Mouse (Mus musculus) limb, embryonic 12.5 days (tissue): ENCODE measurements at regions not wholly inside any gene's neighbourhood (a gene's known extent, or its start where the extent isn't known, plus 50 kb on each side); places are given as distances from the start of the nearest gene placed in this dataset.
A peak's percentile ranks its signal among the peaks of the same experiment; 100 is the strongest.

Source experiments
- ATAC-seq: fragments of 200-750 bp; cut with Nextera tagmentation; 2 replicates; pipeline ENCODE4 v1.8.0; 2017; ENCODE audit warnings: low read depth, moderate TSS enrichment; ENCODE audit not compliant: insufficient number of reproducible peaks, insufficient read depth, low FRiP score, low TSS enrichment
- H3K27ac ChIP-seq: fragments of 300-500 bp; sonication (generic); 2 replicates; pipeline ENCODE4 v1.5.1; 2016; ENCODE audit warnings: mild to moderate bottlenecking, moderate library complexity
- H3K27me3 ChIP-seq: fragments of 300-500 bp; sonication (generic); 2 replicates; pipeline ENCODE4 v1.6.1; 2016; ENCODE audit warnings: mild to moderate bottlenecking, moderate library complexity
- H3K36me3 ChIP-seq: fragments of 300-500 bp; sonication (generic); 2 replicates; pipeline ENCODE4 v1.6.1; 2016; ENCODE audit warnings: mild to moderate bottlenecking, moderate library complexity
- H3K4me1 ChIP-seq: fragments of 300-500 bp; sonication (generic); replicated peaks from 2 replicates; pipeline ENCODE4 v1.6.1; 2016
- H3K4me2 ChIP-seq: fragments of 300-500 bp; sonication (generic); 2 replicates; pipeline ENCODE4 v1.6.1; 2016; ENCODE audit warnings: mild to moderate bottlenecking, moderate library complexity
- H3K4me3 ChIP-seq: fragments of 300-500 bp; sonication (generic); replicated peaks from 2 replicates; pipeline ENCODE4 v1.5.1; 2016; ENCODE audit warnings: mild to moderate bottlenecking
- H3K9ac ChIP-seq: fragments of 300-500 bp; sonication (generic); replicated peaks from 2 replicates; pipeline ENCODE4 v1.6.1; 2016; ENCODE audit warnings: mild to moderate bottlenecking, moderate library complexity
- H3K9me3 ChIP-seq: fragments of 300-500 bp; sonication (generic); 2 replicates; pipeline ENCODE4 v1.6.1; 2016; ENCODE audit warnings: mild to moderate bottlenecking, moderate library complexity
- WGBS: fragments of 180-500 bp; shearing (Covaris S2); methylation state at CpG from one replicate; pipeline ENCODE4 v1.1.7; 2016; 5-methylcytosine and 5-hydroxymethylcytosine counted together

DNA sequence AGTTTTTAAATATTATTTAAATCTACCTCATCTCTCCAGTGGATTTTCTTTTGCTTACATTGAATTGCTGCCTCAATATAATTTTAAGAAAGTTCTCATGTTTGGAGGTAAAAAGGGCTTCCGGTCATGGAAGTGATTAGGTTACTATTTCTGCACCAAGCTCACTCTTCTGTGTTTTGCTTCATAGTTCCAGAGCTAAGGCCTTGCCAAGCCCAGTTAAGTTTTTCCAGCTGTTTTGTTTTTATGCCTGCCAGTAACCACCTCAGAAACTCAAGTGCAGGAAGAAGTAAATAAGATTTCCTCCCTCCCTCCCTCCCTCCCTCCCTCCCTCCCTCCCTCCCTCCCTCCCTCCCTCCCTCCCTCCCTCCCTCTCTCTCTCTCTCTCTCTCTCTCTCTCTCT is 2466.1 kb downstream of the Poteg start:
- Histone ChIP-seq H3K4me3 (no peak overlapping the region), H3K9me3 (no peaks in the 10 kb centered on the region), H3K27ac (no peak overlapping the region), H3K4me2 (no peak overlapping the region), H3K4me1 (no peaks in the 10 kb centered on the region), H3K27me3 (no peaks in the 10 kb centered on the region), H3K36me3 (no peaks in the 10 kb centered on the region), H3K9ac (no peak overlapping the region)
- ATAC-seq: no peak
- 62% methylated on average over 1 of the region's 1 CpGs for WGBS

DNA sequence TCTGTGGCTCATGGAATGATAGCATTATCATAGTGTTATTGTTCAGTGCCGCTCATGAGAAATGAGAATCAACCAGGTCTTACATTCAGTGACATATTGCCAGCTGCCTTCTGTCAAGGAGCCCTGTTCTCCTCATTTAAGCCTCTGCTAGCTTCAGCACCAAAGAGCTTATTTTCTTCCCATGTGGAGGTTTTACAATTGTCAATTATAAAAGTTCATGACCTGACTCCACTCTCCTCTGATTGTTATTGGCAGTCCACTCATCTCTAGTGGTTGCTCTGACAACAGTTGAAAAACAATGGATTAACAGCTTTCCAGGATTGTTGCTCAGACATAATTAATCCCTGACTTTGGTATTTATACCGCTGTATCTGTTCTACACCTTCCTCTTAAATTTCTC is 2473.0 kb downstream of the Poteg start:
- H3K9ac ChIP-seq: no peak overlapping the region
- WGBS: 79% methylated on average over 2 of the region's 2 CpGs
- ATAC-seq: no peak
- H3K27me3 ChIP-seq: no peaks in the 10 kb centered on the region
- no peak overlapping the region for H3K4me3 ChIP-seq
- H3K27ac ChIP-seq: no peak overlapping the region
- no peaks in the 10 kb centered on the region for H3K4me1 ChIP-seq
- H3K4me2 ChIP-seq: no peak overlapping the region
- no peaks in the 10 kb centered on the region for H3K36me3 ChIP-seq
- no peaks in the 10 kb centered on the region for H3K9me3 ChIP-seq

DNA sequence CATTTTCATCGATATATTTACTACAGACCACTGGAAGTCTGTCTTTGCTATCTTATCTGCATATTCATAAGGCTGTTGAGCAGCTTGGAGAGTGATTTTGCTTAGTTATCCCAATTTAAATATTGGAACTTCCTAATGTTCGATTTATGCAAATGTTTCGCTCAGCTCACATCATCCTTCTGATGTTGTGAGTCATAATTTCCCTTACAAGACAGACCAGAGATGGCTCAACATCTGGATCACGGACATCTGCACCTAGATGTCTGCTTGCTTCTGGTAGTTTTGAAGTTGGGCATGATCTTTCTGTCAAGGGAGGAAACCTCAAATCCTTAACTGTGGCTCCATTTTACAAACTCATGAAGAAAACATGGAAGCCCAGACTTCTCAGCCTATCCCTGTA is 2480.8 kb downstream of the Poteg start:
- Histone ChIP-seq H3K9me3 (no peaks in the 10 kb centered on the region), H3K4me3 (no peak overlapping the region), H3K36me3 (no peaks in the 10 kb centered on the region), H3K4me1 (no peaks in the 10 kb centered on the region), H3K4me2 (no peak overlapping the region), H3K9ac (no peak overlapping the region), H3K27me3 (no peaks in the 10 kb centered on the region), H3K27ac (no peak overlapping the region)
- 89% methylated on average over 4 of the region's 4 CpGs for WGBS
- ATAC-seq: no peak

- Histone ChIP-seq H3K4me3 (no peak overlapping the region), H3K9me3 (no peaks in the 10 kb centered on the region), H3K36me3 (no peaks in the 10 kb centered on the region), H3K4me2 (no peak overlapping the region), H3K4me1 (no peaks in the 10 kb centered on the region), H3K27ac (no peak overlapping the region), H3K9ac (no peak overlapping the region), H3K27me3 (no peaks in the 10 kb centered on the region)
- 89% methylated on average over 2 of the region's 2 CpGs for whole genome bisulfite sequencing
- ATAC-seq: no peak
Measured at GRCm38 (mm10) chr8:29961322-29961721, 2513.9 kb downstream of the Poteg start.

DNA sequence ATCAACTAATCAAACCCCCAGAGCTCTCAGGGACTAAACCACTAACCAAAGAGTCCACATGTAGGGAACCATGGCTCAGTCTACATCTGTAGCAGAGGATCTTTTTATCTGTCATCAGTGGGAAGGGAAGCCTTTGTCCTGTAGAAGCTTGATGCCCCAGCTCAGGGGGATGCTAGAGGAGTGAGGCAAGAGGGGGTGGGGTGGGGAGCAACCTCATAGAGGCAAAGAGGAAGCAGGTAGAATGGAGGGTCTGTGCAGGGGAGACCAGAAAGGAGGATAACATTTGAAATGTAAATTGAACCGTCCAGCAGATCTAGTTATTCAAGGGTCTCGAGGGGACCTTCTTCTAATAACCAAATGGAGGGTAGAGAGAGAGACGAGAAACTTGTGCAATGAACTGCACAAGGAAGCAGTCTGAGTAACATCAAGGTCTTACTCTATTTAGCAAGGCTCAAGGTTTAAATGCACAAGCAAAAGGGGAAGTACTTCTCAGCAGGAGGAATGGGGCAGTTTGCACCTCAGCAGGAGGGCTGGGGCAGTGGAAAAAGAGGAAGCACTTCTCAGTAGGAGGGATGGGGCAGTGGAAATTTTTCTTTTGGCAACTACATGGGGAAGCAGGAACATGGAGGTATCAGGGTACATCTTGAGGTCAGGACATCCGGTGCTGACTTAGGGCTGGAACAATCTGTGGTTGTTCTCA is 2529.3 kb downstream of the Poteg start:
- Histone ChIP-seq H3K9ac (no peak overlapping the region), H3K27me3 (peaks cover 4% of the 10 kb centered on the region; the same call in 1 of the 2 replicates), H3K9me3 (no peaks in the 10 kb centered on the region), H3K4me1 (peaks cover 4% of the 10 kb centered on the region; the same call in 1 of the 2 replicates), H3K4me3 (no peak overlapping the region), H3K4me2 (no peak overlapping the region), H3K27ac (no peak overlapping the region), H3K36me3 (no peaks in the 10 kb centered on the region)
- no peak for ATAC-seq
- WGBS: 59% methylated on average over 4 of the region's 4 CpGs

- Histone ChIP-seq H3K4me1 (peaks cover 4% of the 10 kb centered on the region; the same call in 1 of the 2 replicates), H3K9ac (no peak overlapping the region), H3K4me3 (no peak overlapping the region), H3K27ac (no peak overlapping the region), H3K27me3 (peaks cover 4% of the 10 kb centered on the region; the same call in 1 of the 2 replicates), H3K9me3 (no peaks in the 10 kb centered on the region), H3K4me2 (peak overlapping the region; percentile 20), H3K36me3 (no peaks in the 10 kb centered on the region)
- 11% methylated on average over 10 of the region's 10 CpGs for WGBS
- ATAC-seq: peak; percentile 90
Measured at GRCm38 (mm10) chr8:29978585-29979505, 2531.4 kb downstream of the Poteg start.

DNA sequence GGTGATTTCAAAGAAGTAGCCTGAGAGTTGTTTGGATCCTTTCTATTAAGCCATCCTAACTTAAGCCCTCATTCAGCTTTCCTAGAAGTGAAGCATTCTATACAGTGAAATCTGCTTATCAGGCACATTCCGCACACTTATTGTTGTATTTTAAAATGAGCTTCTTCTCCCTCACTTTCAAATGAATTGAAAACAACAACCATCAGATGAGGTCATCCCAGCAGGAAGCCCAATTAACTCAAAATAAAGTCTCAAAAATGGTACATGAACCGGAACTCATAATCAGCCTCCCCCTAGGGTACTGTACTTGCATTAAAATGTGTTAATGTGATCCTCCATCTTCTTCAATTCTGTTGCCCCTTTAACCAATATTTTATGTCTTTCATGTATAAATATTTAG is 2545.1 kb downstream of the Poteg start:
- H3K9ac ChIP-seq: no peak overlapping the region
- ATAC-seq: no peak
- no peak overlapping the region for H3K4me3 ChIP-seq
- no peaks in the 10 kb centered on the region for H3K27me3 ChIP-seq
- H3K9me3 ChIP-seq: no peaks in the 10 kb centered on the region
- H3K27ac ChIP-seq: no peak overlapping the region
- H3K36me3 ChIP-seq: no peaks in the 10 kb centered on the region
- 57% methylated on average over 2 of the region's 2 CpGs for WGBS
- no peak overlapping the region for H3K4me2 ChIP-seq
- H3K4me1 ChIP-seq: no peaks in the 10 kb centered on the region

- H3K4me2 ChIP-seq: no peak overlapping the region
- no peaks in the 10 kb centered on the region for H3K36me3 ChIP-seq
- ATAC-seq: no peak
- no peaks in the 10 kb centered on the region for H3K4me1 ChIP-seq
- no peak overlapping the region for H3K9ac ChIP-seq
- H3K9me3 ChIP-seq: no peaks in the 10 kb centered on the region
- no peak overlapping the region for H3K27ac ChIP-seq
- H3K27me3 ChIP-seq: no peaks in the 10 kb centered on the region
- H3K4me3 ChIP-seq: no peak overlapping the region
- whole genome bisulfite sequencing: 95% methylated on average over 2 of the region's 2 CpGs
Measured at GRCm38 (mm10) chr8:29999413-29999812, 2551.9 kb downstream of the Poteg start.
